Mouse (Mus musculus): ENCODE results near the gene Tnrc6c.

Tnrc6c gene

DNA sequence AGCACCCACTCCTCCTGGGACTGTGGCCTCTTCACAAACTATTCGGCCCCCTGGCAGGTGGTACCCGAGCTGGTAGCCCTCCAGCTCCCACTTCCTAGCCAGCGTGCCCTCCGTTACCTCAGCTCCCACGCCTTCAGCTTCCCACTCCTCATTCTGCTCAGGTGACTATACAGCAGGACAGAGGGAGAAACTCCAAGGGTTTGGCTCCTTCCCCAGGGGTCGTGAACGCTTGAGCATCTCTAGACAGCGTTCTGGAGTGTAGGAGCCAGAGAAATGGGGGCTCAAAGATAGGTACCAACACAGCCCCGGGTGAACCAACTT, 137.3 kb downstream of the Tnrc6c start:
- ChIA-PET CTCF (interaction anchor here (0.5 to 4.6 kb wide), 27 partner anchors 10 to 422 kb away, joined by 3 to 56 read pairs (median 7); partner anchors contain the start of genes Afmid (in 2 of the 4), Tk1 (in 2 of the 4), Tmc6 (in 1 of the 4) and Tmc8 (in 1 of the 4)), POLR2A (interaction anchor here in 3 of 4 experiments (0.5 to 3.3 kb wide), 14 partner anchors 8 to 406 kb away, joined by 3 to 26 read pairs (median 5); partner anchors contain the start of genes Tmc6 (in 2 of the 3), Tmc8 (in 2 of the 3) and Tnrc6c (in 1 of the 3))

DNA sequence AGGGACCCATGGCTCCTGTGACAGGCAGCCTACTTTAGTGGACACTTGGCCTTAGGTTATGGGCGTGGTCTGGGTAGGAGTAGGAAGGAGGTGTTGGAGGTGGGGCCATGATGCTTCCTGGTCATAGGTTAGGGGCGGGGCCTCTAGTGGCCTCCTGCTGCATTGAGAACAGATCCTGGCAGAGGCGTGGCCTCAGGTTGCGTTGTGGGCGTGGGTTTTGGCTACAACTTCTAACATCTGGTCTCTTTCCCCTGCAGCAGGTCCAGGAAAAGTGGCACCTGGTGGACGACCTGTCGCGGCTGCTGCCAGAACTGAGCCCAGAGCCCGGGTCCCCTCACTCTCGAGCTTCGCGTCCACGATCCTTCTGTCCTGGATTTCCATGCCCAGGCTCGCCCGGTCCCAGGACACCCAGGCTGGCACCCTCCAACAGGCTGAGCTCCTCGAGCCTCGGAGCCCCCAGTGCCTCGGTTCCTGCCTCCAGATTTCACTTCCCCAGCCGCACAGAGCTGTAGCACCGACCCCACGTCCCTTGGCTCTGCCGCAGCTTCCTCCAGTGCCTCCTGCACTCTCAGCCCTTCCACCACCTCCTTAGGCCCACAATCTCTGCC, 138.3 kb downstream of the Tnrc6c start:
- ChIA-PET POLR2A (interaction anchor here (0.6 to 3.3 kb wide), 15 partner anchors 9 to 489 kb away, joined by 3 to 26 read pairs (median 3); partner anchors contain the start of genes Tmc6 (in 2 of the 4), Tmc8 (in 2 of the 4), Gm20708 (in 1 of the 4) and Syngr2 (in 1 of the 4)), CTCF (interaction anchor here in 3 of 4 experiments (0.6 to 4.6 kb wide), 10 partner anchors 12 to 1262 kb away, joined by 3 to 56 read pairs (median 4); partner anchors contain the start of genes Afmid (in 1 of the 3), Sphk1 (in 1 of the 3), Tk1 (in 1 of the 3) and Tmc6 (in 1 of the 3))

DNA sequence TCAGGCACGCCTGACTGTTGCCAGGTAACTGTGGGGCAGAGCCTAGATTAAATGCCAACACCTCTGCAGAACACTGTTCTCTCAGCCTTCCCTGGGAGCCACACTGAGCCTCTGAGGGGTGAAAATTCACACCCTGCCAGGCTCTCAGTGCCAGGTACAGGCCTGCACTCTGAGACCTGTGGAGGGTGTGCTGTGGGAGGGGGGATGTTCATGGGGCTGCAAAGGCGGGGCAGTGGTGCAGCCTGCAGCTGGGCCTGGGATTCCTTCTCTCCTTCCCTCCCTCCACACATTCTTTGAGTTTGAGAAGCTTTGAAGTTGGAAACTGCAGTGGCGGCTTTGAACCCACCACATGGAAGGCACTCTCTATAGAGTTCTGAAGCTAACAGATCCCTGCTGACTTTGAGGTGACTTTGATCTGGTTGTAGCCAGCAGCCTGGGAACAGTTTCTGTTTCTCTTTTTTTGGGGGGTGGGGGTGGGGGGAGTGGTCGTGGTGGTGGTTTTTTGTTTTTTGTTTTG, 140.0 kb downstream of the Tnrc6c start:
- ChIA-PET CTCF (interaction anchor here in 2 of 4 experiments (0.6 to 4.6 kb wide), 5 partner anchors 13 to 585 kb away, joined by 3 to 56 read pairs (median 4); partner anchors contain the start of genes Tmc6 (in 1 of the 2) and Tmc8 (in 1 of the 2)), POLR2A (interaction anchor here in 3 of 4 experiments (0.6 to 1.2 kb wide), 6 partner anchors 23 to 70 kb away, joined by 3 to 6 read pairs (median 4); no protein-coding TSS in a partner anchor)

GRCm38 (mm10) chr11:117796954-117797353, 142.9 kb downstream of the Tnrc6c start:
- ChIA-PET POLR2A (interaction anchor here (0.6 to 3.3 kb wide), 8 partner anchors 9 to 52 kb away, joined by 3 to 9 read pairs (median 6); partner anchors contain the start of genes Afmid (in 1 of the 4), Birc5 (in 1 of the 4), Tk1 (in 1 of the 4) and Tmc6 (in 1 of the 4)), CTCF (interaction anchor here in 3 of 4 experiments (0.5 to 1.3 kb wide), 4 partner anchors 31 to 393 kb away, joined by 3 to 6 read pairs (median 4); no protein-coding TSS in a partner anchor)

DNA sequence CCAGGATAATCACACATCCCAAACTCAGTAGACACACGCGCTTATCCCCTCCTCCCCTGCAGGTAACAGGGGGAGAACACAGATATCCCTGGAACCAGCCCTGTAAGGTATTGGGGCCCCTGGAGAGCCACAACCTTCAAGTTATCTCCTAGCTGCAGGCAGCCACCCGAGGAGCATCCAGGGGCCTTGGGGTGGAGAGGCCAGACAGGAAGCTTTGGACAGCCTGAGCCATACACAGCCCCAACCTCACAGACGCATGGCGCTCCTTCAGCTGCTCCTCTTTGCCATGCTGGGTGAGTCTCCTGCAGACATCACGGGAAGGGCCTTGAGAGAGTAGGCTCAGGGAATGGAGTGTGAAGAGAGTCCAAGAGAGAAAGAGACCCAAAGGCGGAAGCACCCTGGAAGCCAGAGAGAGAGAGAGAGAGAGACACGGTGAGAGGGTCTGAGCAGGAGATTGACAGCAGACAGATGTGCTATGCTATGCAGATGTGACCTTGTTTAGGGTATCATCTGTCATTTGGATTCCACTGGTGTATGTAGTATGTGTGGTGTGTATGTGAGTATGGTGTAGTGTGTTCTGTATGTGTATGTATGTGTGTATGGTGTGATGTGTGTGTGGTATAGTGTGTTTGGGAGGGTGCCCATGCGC, 143.5 kb downstream of the Tnrc6c start, which contains the start of gene 6030468B19Rik:
TSS of gene 6030468B19Rik (plus strand) at position 150 of the 649 bp plus-strand sequence.
- POLR2A ChIA-PET, result interaction anchor here (0.6 to 3.3 kb wide), 7 partner anchors 17 to 51 kb away, joined by 3 to 9 read pairs (median 6); partner anchors contain the start of genes Afmid (in 1 of the 4), Birc5 (in 1 of the 4) and Tk1 (in 1 of the 4)
- CTCF ChIA-PET, result interaction anchor here in 2 of 4 experiments (0.5 to 1.3 kb wide), 3 partner anchors 35 to 394 kb away, joined by 3 to 6 read pairs (median 3); no protein-coding TSS in a partner anchor

- CTCF ChIA-PET, result interaction anchor here in 1 of 4 experiments (1.3 kb wide), 1 partner anchor 34 kb away, joined by 3 read pairs; no protein-coding TSS in a partner anchor
Observed at GRCm38 (mm10) chr11:117798160-117798541, 144.1 kb downstream of the Tnrc6c start.

DNA sequence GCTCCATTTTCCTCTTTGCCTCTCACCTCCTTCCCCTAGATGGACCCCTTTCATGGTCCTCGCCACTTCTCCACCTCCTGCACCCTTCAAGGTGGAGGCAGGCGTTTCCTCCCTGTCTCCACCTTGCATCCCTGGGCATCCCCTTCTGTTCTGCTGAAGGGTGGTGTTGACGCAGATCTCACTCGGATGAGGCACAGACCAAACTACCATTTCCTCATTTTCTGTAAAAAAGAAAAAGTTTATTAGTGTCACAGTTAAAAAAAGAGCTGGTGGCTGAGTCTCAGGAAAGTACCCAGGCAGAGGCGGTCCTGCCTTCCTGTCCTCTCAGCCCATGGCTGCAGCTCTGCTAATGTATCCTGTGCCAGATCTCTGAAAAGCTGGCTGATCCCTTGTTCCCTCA, 145.1 kb downstream of the Tnrc6c start:
- CTCF ChIA-PET, result interaction anchor here in 1 of 4 experiments (0.6 kb wide), 1 partner anchor 236 kb away, joined by 5 read pairs; no protein-coding TSS in a partner anchor
- POLR2A ChIA-PET, result interaction anchor here in 2 of 4 experiments (0.5 to 2.0 kb wide), 4 partner anchors 21 to 1311 kb away, joined by 3 to 7 read pairs (median 3); no protein-coding TSS in a partner anchor

More at GRCm38 (mm10) chr11:117798160-117798541, 144.1 kb downstream of the Tnrc6c start:
- POLR2A ChIA-PET, result interaction anchor here in 2 of 4 experiments (1.0 to 3.3 kb wide), 5 partner anchors 20 to 143 kb away, joined by 3 to 9 read pairs (median 4); partner anchors contain the start of genes Afmid (in 1 of the 2) and Tk1 (in 1 of the 2)

DNA sequence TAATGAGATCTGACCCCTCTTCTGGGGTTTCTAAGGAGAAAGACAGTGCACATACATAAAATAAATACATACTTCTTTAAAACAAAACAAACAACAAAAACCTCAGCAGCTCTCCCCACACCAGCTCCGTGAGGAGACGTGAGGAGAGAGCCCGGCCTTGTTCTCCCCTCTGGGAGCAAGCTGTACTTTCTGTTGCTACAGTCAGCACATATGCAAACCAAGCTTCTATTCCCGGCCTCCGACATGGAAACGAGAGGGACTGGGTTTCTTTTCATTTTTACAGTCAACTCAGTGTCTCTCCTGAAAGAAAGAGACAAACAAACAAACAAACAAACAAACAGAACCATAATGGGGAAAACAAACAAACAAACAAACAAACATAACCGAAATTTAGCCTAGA, 145.9 kb downstream of the Tnrc6c start:
- POLR2A ChIA-PET, result interaction anchor here in 1 of 4 experiments (2.0 kb wide), 1 partner anchor 20 kb away, joined by 7 read pairs; no protein-coding TSS in a partner anchor

GRCm38 (mm10) chr11:117801650-117802049, 147.6 kb downstream of the Tnrc6c start:
- CTCF ChIA-PET, result interaction anchor here (0.5 to 1.5 kb wide), 6 partner anchors 9 to 433 kb away, joined by 3 to 7 read pairs (median 3); no protein-coding TSS in a partner anchor
- POLR2A ChIA-PET, result interaction anchor here in 1 of 4 experiments (1.1 to 1.6 kb wide), 3 partner anchors 9 to 15 kb away, joined by 4 read pairs; no protein-coding TSS in a partner anchor

More for the DNA sequence above, 145.9 kb downstream of the Tnrc6c start:
- CTCF ChIA-PET, result interaction anchor here in 1 of 4 experiments (0.7 kb wide), 1 partner anchor 622 kb away, joined by 3 read pairs; no protein-coding TSS in a partner anchor

DNA sequence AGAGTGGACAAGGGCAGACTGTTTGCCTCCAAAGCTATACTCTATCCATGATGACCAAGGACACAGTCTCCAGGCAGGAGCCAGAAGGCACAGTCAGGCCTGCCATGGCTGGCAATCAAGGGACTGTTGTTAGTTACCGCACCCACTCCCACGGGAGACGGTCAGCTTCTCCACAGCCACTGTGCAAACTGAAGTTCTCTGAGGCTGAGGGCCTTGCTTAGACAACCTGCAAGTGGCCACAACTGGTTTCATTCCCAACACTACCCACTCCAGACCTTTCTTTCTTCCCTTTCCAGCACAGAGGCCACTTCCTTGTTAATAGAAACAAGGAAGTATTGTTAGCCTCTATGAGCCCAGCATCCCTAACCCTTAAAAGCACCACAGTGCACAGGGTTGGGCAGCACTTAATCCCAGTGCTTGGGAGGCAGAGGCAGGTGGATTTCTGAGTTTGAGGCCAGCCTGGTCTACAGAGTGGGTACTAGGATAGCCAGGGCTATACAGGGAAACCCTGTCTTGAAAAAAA, 149.1 kb downstream of the Tnrc6c start:
- CTCF ChIA-PET, result interaction anchor here in 2 of 4 experiments (0.6 to 1.9 kb wide), 3 partner anchors 13 to 1165 kb away, joined by 3 to 5 read pairs (median 4); no protein-coding TSS in a partner anchor
- POLR2A ChIA-PET, result interaction anchor here in 1 of 4 experiments (1.5 to 2.0 kb wide), 2 partner anchors 11 to 15 kb away, joined by 3 to 5 read pairs; no protein-coding TSS in a partner anchor

GRCm38 (mm10) chr11:117806781-117807180, 152.7 kb downstream of the Tnrc6c start:
- ChIA-PET CTCF (interaction anchor here in 3 of 4 experiments (0.8 to 2.0 kb wide), 4 partner anchors 10 to 18 kb away, joined by 3 to 8 read pairs (median 4); no protein-coding TSS in a partner anchor), POLR2A (interaction anchor here in 2 of 4 experiments (0.5 to 1.9 kb wide), 5 partner anchors 12 to 152 kb away, joined by 3 to 4 read pairs (median 4); partner anchors contain the start of gene Tnrc6c (in 1 of the 2))

GRCm38 (mm10) chr11:117809407-117810311, 155.6 kb downstream of the Tnrc6c start, which contains the start of the genes Gm20708 and Syngr2:
Gm20708 (plus strand) TSS chr11:117809668.
Syngr2 (plus strand) TSS chr11:117809668.
- ChIA-PET CTCF (interaction anchor here (0.6 to 4.1 kb wide), 16 partner anchors 11 to 425 kb away, joined by 3 to 18 read pairs (median 4); partner anchors contain the start of genes Afmid (in 1 of the 4) and Tk1 (in 1 of the 4)), POLR2A (interaction anchor here (0.5 to 3.4 kb wide), 28 partner anchors 10 to 473 kb away, joined by 3 to 24 read pairs (median 4); partner anchors contain the start of genes Afmid (in 3 of the 4), Tk1 (in 3 of the 4), Birc5 (in 1 of the 4) and Tmc6 (in 1 of the 4))

DNA sequence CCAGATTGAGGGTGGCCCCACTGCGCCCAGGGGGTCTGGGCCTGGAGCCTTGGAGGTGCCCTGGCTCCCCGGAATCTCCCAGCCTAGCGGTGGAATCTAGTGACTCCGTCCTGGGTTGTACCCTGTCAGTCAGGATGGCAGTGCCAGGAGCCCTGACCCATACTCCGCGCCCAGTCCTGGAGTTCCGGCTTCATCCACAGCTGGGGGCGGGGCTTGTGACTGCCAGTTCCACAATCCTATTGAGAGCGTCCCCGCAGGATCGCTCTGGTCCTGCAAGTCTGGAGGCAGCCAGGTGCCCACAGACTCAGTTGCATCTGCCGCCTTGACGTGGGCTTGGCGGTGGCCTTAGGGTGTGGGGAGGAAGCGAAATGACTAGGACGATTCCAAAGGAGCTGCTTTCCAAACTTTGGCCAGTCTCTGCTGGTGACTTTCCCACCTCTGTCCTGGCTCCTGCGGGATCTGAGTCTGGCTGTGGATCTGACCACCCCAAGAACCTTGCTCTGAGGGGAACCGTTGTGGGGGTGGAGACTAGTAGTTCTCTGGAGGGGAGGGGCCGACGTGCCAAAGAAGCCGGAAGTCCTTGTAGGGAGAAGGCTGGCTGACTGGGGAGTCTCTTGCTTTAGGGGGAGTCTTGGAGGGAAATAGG, 156.4 kb downstream of the Tnrc6c start:
- ChIA-PET CTCF (interaction anchor here (0.5 to 4.1 kb wide), 9 partner anchors 9 to 426 kb away, joined by 3 to 18 read pairs (median 5); partner anchors contain the start of genes Afmid (in 2 of the 4) and Tk1 (in 2 of the 4)), POLR2A (interaction anchor here (0.5 to 3.4 kb wide), 24 partner anchors 8 to 474 kb away, joined by 3 to 24 read pairs (median 4); partner anchors contain the start of genes Birc5 (in 2 of the 4), Afmid (in 1 of the 4), Tk1 (in 1 of the 4) and Tmc6 (in 1 of the 4))
